Mouse (Mus musculus) forebrain, embryonic 14.5 days (tissue): Measurements from ENCODE around the gene Tekt4. TPM values are rescaled to one million over a fixed set of nuclear protein-coding genes. Genes with fewer than 3 reads are reported as not detected.

Experiments used
- ATAC-seq: fragments of 200-750 bp; cut with Nextera tagmentation; 2 replicates; pipeline ENCODE4 v1.8.0; 2017; ENCODE audit warnings: mild to moderate bottlenecking, moderate library complexity
- DNase-seq: peaks from one replicate; pipeline ENCODE4 v3.0.0-alpha.2; 2015; ENCODE audit warnings: low spot score
- H3K27ac ChIP-seq: fragments of 300-500 bp; sonication (generic); 2 replicates; pipeline ENCODE4 v1.5.1; 2014; ENCODE audit warnings: low read depth, mild to moderate bottlenecking, control low read depth, low read length, moderate library complexity
- H3K27me3 ChIP-seq: fragments of 300-500 bp; sonication (generic); replicated peaks from 2 replicates; pipeline ENCODE4 v1.6.1; 2014; ENCODE audit warnings: low read length, control low read depth, mixed read lengths; ENCODE audit not compliant: control insufficient read depth, insufficient read depth
- H3K36me3 ChIP-seq: fragments of 300-500 bp; sonication (generic); 2 replicates; pipeline ENCODE4 v1.6.1; 2014; ENCODE audit warnings: low read length, control low read depth; ENCODE audit not compliant: control insufficient read depth, insufficient read depth
- H3K4me1 ChIP-seq: fragments of 300-500 bp; sonication (generic); 2 replicates; pipeline ENCODE4 v1.6.1; 2014; ENCODE audit warnings: antibody characterized with exemption, low read length, control low read depth; ENCODE audit not compliant: control insufficient read depth, insufficient read depth
- H3K4me2 ChIP-seq: fragments of 300-500 bp; sonication (generic); 2 replicates; pipeline ENCODE4 v1.6.1; 2014; ENCODE audit warnings: mild to moderate bottlenecking, control low read depth, low read length
- H3K4me3 ChIP-seq: fragments of 300-500 bp; sonication (generic); 2 replicates; pipeline ENCODE4 v1.5.1; 2014; ENCODE audit warnings: low read depth, low read length, control low read depth
- H3K9ac ChIP-seq: fragments of 300-500 bp; sonication (generic); 2 replicates; pipeline ENCODE4 v1.6.1; 2014; ENCODE audit warnings: mild to moderate bottlenecking, low read length, control low read depth, moderate library complexity
- H3K9me3 ChIP-seq: fragments of 300-500 bp; sonication (generic); replicated peaks from 2 replicates; pipeline ENCODE4 v1.6.1; 2016; ENCODE audit warnings: low read length, control low read depth, mixed read lengths; ENCODE audit not compliant: control insufficient read depth
- WGBS: fragments of 180-500 bp; shearing (Covaris S2); extraction: QIAGEN DNeasy Blood & Tissue Kit; methylation state at CpG from one replicate; pipeline ENCODE4 v1.1.7; 2014; 5-methylcytosine and 5-hydroxymethylcytosine counted together
- polyA plus RNA-seq: library from polyadenylated mRNA; unstranded; fragments of >200 nt; fragmentation: Nextera tagmentation; extraction: Ambion mirVana; gene quantifications from 2 replicates; pipeline ENCODE4 v1.2.1, GENCODE M21; 2014

Tekt4 gene
- polyA plus RNA-seq, 1 experiment from 2014 or later, result 1.2 TPM

DNA sequence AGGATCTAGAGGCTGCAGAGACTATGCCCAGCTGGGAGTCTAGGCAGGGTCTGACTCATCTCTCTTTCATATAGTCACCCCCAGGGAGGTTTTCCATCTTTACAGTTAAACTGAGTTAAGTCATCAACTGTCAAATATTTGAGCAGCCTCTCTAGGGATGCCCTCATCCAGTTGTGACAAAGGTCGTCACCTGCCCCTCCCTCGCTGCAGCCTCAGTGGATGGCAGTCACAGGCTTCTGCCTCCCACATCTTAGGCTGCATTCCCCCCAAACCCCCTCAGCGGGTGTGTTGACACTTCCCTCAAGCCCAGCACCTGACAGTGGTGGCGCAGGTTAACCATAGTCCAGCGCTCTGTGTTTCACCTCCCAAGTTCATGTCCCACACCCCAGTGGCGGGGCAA, 13.0 kb upstream of the Tekt4 start:
- no peak overlapping the region for H3K4me3 ChIP-seq

GRCm38 (mm10) chr17:25442889-25443288, 11.5 kb upstream of the Tekt4 start:
- WGBS, result 65% methylated on average over 3 of the region's 3 CpGs
- H3K36me3 ChIP-seq, result no peaks in the 10 kb centered on the region
- ATAC-seq (no peak), DNase-seq (no peak)
- no peak overlapping the region for H3K4me3 ChIP-seq
- H3K9me3 ChIP-seq, result no peaks in the 10 kb centered on the region
- no peaks in the 10 kb centered on the region for H3K27me3 ChIP-seq
- no peak overlapping the region for H3K27ac ChIP-seq
- H3K9ac ChIP-seq, result no peak overlapping the region
- H3K4me2 ChIP-seq, result no peak overlapping the region
- peaks cover 3% of the 10 kb centered on the region; the same call in 1 of the 2 replicates for H3K4me1 ChIP-seq

More for the DNA sequence above, 13.0 kb upstream of the Tekt4 start:
- Histone ChIP-seq H3K36me3 (no peaks in the 10 kb centered on the region), H3K27me3 (no peaks in the 10 kb centered on the region), H3K27ac (no peak overlapping the region), H3K4me1 (peaks cover 3% of the 10 kb centered on the region; the same call in 1 of the 2 replicates), H3K4me2 (no peak overlapping the region), H3K9me3 (no peaks in the 10 kb centered on the region), H3K9ac (no peak overlapping the region)
- no peak for DNase-seq
- no peak for ATAC-seq
- WGBS, result 80% methylated on average over 6 of the region's 6 CpGs

GRCm38 (mm10) chr17:25445074-25445473, 9.3 kb upstream of the Tekt4 start:
- Histone ChIP-seq H3K4me2 (no peak overlapping the region), H3K27me3 (no peaks in the 10 kb centered on the region), H3K4me3 (no peak overlapping the region), H3K9me3 (no peaks in the 10 kb centered on the region), H3K36me3 (no peaks in the 10 kb centered on the region), H3K4me1 (peaks cover 3% of the 10 kb centered on the region; the same call in 1 of the 2 replicates), H3K9ac (no peak overlapping the region), H3K27ac (no peak overlapping the region)
- 66% methylated on average over 4 of the region's 4 CpGs for WGBS
- DNase-seq, result no peak
- ATAC-seq, result no peak

- WGBS, result 58% methylated on average over 3 of the region's 3 CpGs
- no peaks in the 10 kb centered on the region for H3K36me3 ChIP-seq
- H3K4me2 ChIP-seq, result no peak overlapping the region
- no peaks in the 10 kb centered on the region for H3K27me3 ChIP-seq
- no peak for ATAC-seq
- no peak for DNase-seq
- no peak overlapping the region for H3K4me3 ChIP-seq
- peaks cover 3% of the 10 kb centered on the region; the same call in 1 of the 2 replicates for H3K4me1 ChIP-seq
- H3K27ac ChIP-seq, result no peak overlapping the region
- H3K9ac ChIP-seq, result no peak overlapping the region
- no peaks in the 10 kb centered on the region for H3K9me3 ChIP-seq
Observed at GRCm38 (mm10) chr17:25445841-25446240, 8.6 kb upstream of the Tekt4 start.

DNA sequence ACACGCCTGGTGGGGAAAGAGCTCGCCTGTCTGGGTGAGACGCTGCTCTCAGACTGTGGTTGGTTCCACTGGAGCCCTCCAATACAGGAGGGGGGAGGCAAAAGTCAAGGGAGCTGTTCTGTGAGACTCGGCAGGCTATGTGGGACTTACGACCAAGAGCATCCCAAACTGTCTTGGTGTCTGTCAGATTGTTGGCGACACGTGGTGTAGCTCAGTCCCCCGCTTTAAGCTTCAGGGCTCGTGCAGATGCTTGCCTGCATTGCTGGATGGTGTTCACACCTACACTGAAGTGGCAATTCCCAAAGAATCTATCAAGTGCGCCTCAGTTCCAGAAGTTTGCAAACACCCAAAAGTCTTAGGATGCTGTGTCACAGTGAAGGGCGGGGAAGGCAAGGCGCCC, 6.5 kb upstream of the Tekt4 start:
- 89% methylated on average over 12 of the region's 12 CpGs for WGBS
- Histone ChIP-seq H3K9ac (no peak overlapping the region), H3K4me3 (no peak overlapping the region), H3K9me3 (no peaks in the 10 kb centered on the region), H3K4me2 (no peak overlapping the region), H3K36me3 (no peaks in the 10 kb centered on the region), H3K4me1 (peaks cover 3% of the 10 kb centered on the region; the same call in 1 of the 2 replicates), H3K27me3 (no peaks in the 10 kb centered on the region), H3K27ac (no peak overlapping the region)
- DNase-seq, result no peak
- no peak for ATAC-seq

GRCm38 (mm10) chr17:25450329-25450728, 4.1 kb upstream of the Tekt4 start:
- no peak for ATAC-seq
- 68% methylated on average over 4 of the region's 4 CpGs for WGBS
- DNase-seq, result no peak
- no peak overlapping the region for H3K4me2 ChIP-seq
- no peak overlapping the region for H3K4me3 ChIP-seq
- no peaks in the 10 kb centered on the region for H3K27me3 ChIP-seq
- H3K36me3 ChIP-seq, result no peaks in the 10 kb centered on the region
- no peak overlapping the region for H3K27ac ChIP-seq
- no peaks in the 10 kb centered on the region for H3K4me1 ChIP-seq
- no peaks in the 10 kb centered on the region for H3K9me3 ChIP-seq
- no peak overlapping the region for H3K9ac ChIP-seq

GRCm38 (mm10) chr17:25452246-25452965, 2.0 kb upstream of the Tekt4 start:
- ATAC-seq (no peak), DNase-seq (no peak)
- Histone ChIP-seq H3K36me3 (no peaks in the 10 kb centered on the region), H3K27me3 (no peaks in the 10 kb centered on the region), H3K27ac (no peak overlapping the region), H3K9me3 (no peaks in the 10 kb centered on the region), H3K4me3 (no peak overlapping the region), H3K9ac (no peak overlapping the region), H3K4me1 (no peaks in the 10 kb centered on the region), H3K4me2 (no peak overlapping the region)
- 78% methylated on average over 5 of the region's 5 CpGs for WGBS

- Histone ChIP-seq H3K4me2 (no peak overlapping the region), H3K27me3 (no peaks in the 10 kb centered on the region), H3K36me3 (no peaks in the 10 kb centered on the region), H3K4me3 (no peak overlapping the region), H3K9me3 (no peaks in the 10 kb centered on the region), H3K27ac (no peak overlapping the region), H3K9ac (no peak overlapping the region), H3K4me1 (no peaks in the 10 kb centered on the region)
- no peak for ATAC-seq
- WGBS, result 50% methylated on average over 8 of the region's 8 CpGs
- DNase-seq, result no peak
Observed at GRCm38 (mm10) chr17:25456540-25456939, 2.1 kb downstream of the Tekt4 start.

DNA sequence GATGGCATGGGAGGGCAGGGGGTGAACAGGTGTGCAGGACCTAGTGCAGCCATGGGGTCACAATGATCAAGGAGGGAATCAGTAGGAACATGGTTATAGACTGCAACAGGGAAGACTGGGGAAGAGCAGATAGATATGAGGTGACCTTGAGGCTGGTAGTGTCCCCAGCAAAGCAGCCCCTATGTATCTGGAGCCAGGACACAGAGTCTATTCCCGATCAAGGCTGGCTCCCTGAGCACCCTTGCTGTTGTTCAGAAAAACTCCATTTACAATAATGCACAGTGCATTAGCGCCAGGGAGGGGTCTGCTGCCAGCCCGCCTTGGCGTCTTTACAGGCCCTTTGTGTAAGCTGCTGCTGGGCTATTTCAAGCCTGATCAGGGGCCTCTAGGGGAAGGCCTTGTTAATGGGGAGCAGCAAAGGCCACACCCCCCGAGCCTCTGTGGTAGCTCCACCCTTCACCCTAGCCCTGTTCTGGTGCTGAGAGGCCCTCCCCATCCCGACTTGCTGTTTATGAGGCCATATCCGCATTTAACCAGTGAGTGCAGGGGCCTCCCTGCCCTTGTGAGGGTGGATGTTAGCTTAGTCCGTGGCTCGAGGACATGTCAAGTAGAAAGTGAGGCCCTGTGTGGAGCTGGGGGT, 7.9 kb downstream of the Tekt4 start:
- Histone ChIP-seq H3K4me2 (no peak overlapping the region), H3K27ac (no peak overlapping the region; the same call in 1 of the 2 replicates), H3K27me3 (no peaks in the 10 kb centered on the region), H3K4me3 (no peak overlapping the region), H3K9ac (peak overlapping the region; percentile 29), H3K36me3 (no peaks in the 10 kb centered on the region), H3K9me3 (no peaks in the 10 kb centered on the region), H3K4me1 (peaks cover 9% of the 10 kb centered on the region)
- DNase-seq (peak; percentile 83), ATAC-seq (peak; percentile 83)
- 8% methylated on average over 9 of the region's 9 CpGs for WGBS
